Mouse (Mus musculus) heart, embryonic 11.5 days (tissue): ENCODE measurements around the gene Ttc29. TPM values are rescaled to one million over a fixed set of nuclear protein-coding genes. Genes with fewer than 3 reads are reported as not detected.

Experiments
- ATAC-seq: fragments of 200-750 bp; cut with Nextera tagmentation; replicated peaks from 2 replicates; pipeline ENCODE4 v1.8.0; 2017; ENCODE audit warnings: moderate library complexity; ENCODE audit not compliant: insufficient number of reproducible peaks, low FRiP score, low TSS enrichment
- H3K27ac ChIP-seq: fragments of 300-500 bp; sonication (generic); 2 replicates; pipeline ENCODE4 v1.5.1; 2014; ENCODE audit warnings: mild to moderate bottlenecking, low read depth, low read length
- H3K27me3 ChIP-seq: fragments of 300-500 bp; sonication (generic); 2 replicates; pipeline ENCODE4 v1.6.1; 2014; ENCODE audit warnings: mild to moderate bottlenecking, low read length, mixed read lengths; ENCODE audit not compliant: control insufficient read depth, insufficient read depth
- H3K36me3 ChIP-seq: fragments of 300-500 bp; sonication (generic); 2 replicates; pipeline ENCODE4 v1.6.1; 2014; ENCODE audit warnings: mild to moderate bottlenecking, low read length, moderate library complexity, mixed read lengths; ENCODE audit not compliant: control insufficient read depth, insufficient read depth
- H3K4me1 ChIP-seq: fragments of 300-500 bp; sonication (generic); 2 replicates; pipeline ENCODE4 v1.6.1; 2014; ENCODE audit warnings: low read length; ENCODE audit not compliant: control insufficient read depth, insufficient read depth
- H3K4me2 ChIP-seq: fragments of 300-500 bp; sonication (generic); 2 replicates; pipeline ENCODE4 v1.6.1; 2014; ENCODE audit warnings: mild to moderate bottlenecking, moderate library complexity
- H3K4me3 ChIP-seq: fragments of 300-500 bp; sonication (generic); 2 replicates; pipeline ENCODE4 v1.5.1; 2014; ENCODE audit warnings: low read depth, low read length
- H3K9ac ChIP-seq: fragments of 300-500 bp; sonication (generic); 2 replicates; pipeline ENCODE4 v1.6.1; 2014; ENCODE audit warnings: mild to moderate bottlenecking, low read depth, low read length, moderate library complexity
- H3K9me3 ChIP-seq: fragments of 300-500 bp; sonication (generic); replicated peaks from 2 replicates; pipeline ENCODE4 v1.6.1; 2016; ENCODE audit warnings: low read length; ENCODE audit not compliant: control insufficient read depth
- WGBS: fragments of 180-500 bp; shearing (Covaris S2); extraction: QIAGEN DNeasy Blood & Tissue Kit; methylation state at CpG from one replicate; pipeline ENCODE4 v1.1.7; 2014; ENCODE audit not compliant: insufficient replicate concordance; 5-methylcytosine and 5-hydroxymethylcytosine counted together
- polyA plus RNA-seq: library from polyadenylated mRNA; unstranded; fragments of >200 nt; fragmentation: Nextera tagmentation; extraction: Ambion mirVana; gene quantifications from 2 replicates; pipeline ENCODE4 v1.2.1, GENCODE M21; 2014

Gene Ttc29
- polyA plus RNA-seq, 1 experiment from 2014 or later: not detected

- no peak overlapping the region for H3K4me3 ChIP-seq
- peaks cover 29% of the 10 kb centered on the region for H3K27me3 ChIP-seq
- H3K36me3 ChIP-seq: no peaks in the 10 kb centered on the region
- peaks cover 4% of the 10 kb centered on the region; the same call in 1 of the 2 replicates for H3K4me1 ChIP-seq
- WGBS: 24% methylated on average over 4 of the region's 4 CpGs
- no peak for ATAC-seq
- no peak overlapping the region for H3K27ac ChIP-seq
- H3K4me2 ChIP-seq: peak overlapping the region; percentile 82
- no peaks in the 10 kb centered on the region for H3K9me3 ChIP-seq
- no peak overlapping the region for H3K9ac ChIP-seq
Observed at GRCm38 (mm10) chr8:78419272-78419671, 206.2 kb downstream of the Ttc29 start.

GRCm38 (mm10) chr8:78420101-78420503, 207.0 kb downstream of the Ttc29 start:
- Histone ChIP-seq H3K9me3 (no peaks in the 10 kb centered on the region), H3K4me2 (peak overlapping the region; percentile 82), H3K36me3 (no peaks in the 10 kb centered on the region), H3K27ac (no peak overlapping the region), H3K27me3 (peaks cover 35% of the 10 kb centered on the region), H3K4me1 (peaks cover 4% of the 10 kb centered on the region; the same call in 1 of the 2 replicates), H3K4me3 (peak overlapping the region; percentile 39), H3K9ac (no peak overlapping the region)
- no peak for ATAC-seq
- under 1% methylated on average over 19 of the region's 19 CpGs for whole genome bisulfite sequencing

- no peak for ATAC-seq
Observed at GRCm38 (mm10) chr8:78423937-78424336, 210.8 kb downstream of the Ttc29 start.

GRCm38 (mm10) chr8:78426455-78426854, 213.4 kb downstream of the Ttc29 start:
- WGBS: 3% methylated on average over 10 of the region's 10 CpGs
- Histone ChIP-seq H3K4me1 (no peaks in the 10 kb centered on the region), H3K9me3 (no peaks in the 10 kb centered on the region), H3K36me3 (no peaks in the 10 kb centered on the region), H3K9ac (no peak overlapping the region), H3K27me3 (peaks cover 67% of the 10 kb centered on the region), H3K4me3 (no peak overlapping the region), H3K4me2 (no peak overlapping the region), H3K27ac (no peak overlapping the region)
- no peak for ATAC-seq

More at GRCm38 (mm10) chr8:78423937-78424336, 210.8 kb downstream of the Ttc29 start:
- 0% methylated on average over 1 of the region's 1 CpGs for WGBS
- Histone ChIP-seq H3K36me3 (no peaks in the 10 kb centered on the region), H3K4me3 (no peak overlapping the region), H3K9ac (no peak overlapping the region), H3K4me2 (no peak overlapping the region), H3K27me3 (peaks cover 66% of the 10 kb centered on the region), H3K4me1 (peaks cover 4% of the 10 kb centered on the region; the same call in 1 of the 2 replicates), H3K9me3 (no peaks in the 10 kb centered on the region), H3K27ac (no peak overlapping the region)

- Histone ChIP-seq H3K4me1 (no peaks in the 10 kb centered on the region), H3K36me3 (no peaks in the 10 kb centered on the region), H3K9me3 (no peaks in the 10 kb centered on the region), H3K27me3 (peaks cover 74% of the 10 kb centered on the region), H3K9ac (no peak overlapping the region), H3K27ac (no peak overlapping the region), H3K4me2 (no peak overlapping the region), H3K4me3 (no peak overlapping the region)
- 2% methylated on average over 32 of the region's 32 CpGs for WGBS
- ATAC-seq: no peak
Observed at GRCm38 (mm10) chr8:78426875-78427768, 214.0 kb downstream of the Ttc29 start.

GRCm38 (mm10) chr8:78427769-78428130, 214.7 kb downstream of the Ttc29 start:
- H3K9ac ChIP-seq: no peak overlapping the region
- WGBS: 5% methylated on average over 8 of the region's 8 CpGs
- ATAC-seq: no peak
- peaks cover 75% of the 10 kb centered on the region for H3K27me3 ChIP-seq
- no peaks in the 10 kb centered on the region for H3K4me1 ChIP-seq
- no peak overlapping the region for H3K4me2 ChIP-seq
- no peak overlapping the region for H3K27ac ChIP-seq
- H3K36me3 ChIP-seq: no peaks in the 10 kb centered on the region
- H3K9me3 ChIP-seq: no peaks in the 10 kb centered on the region
- no peak overlapping the region for H3K4me3 ChIP-seq

GRCm38 (mm10) chr8:78428148-78428547, 215.1 kb downstream of the Ttc29 start:
- H3K4me2 ChIP-seq: no peak overlapping the region
- no peaks in the 10 kb centered on the region for H3K4me1 ChIP-seq
- no peak for ATAC-seq
- H3K27ac ChIP-seq: no peak overlapping the region
- no peaks in the 10 kb centered on the region for H3K36me3 ChIP-seq
- no peak overlapping the region for H3K9ac ChIP-seq
- WGBS: 9% methylated on average over 11 of the region's 11 CpGs
- no peaks in the 10 kb centered on the region for H3K9me3 ChIP-seq
- H3K4me3 ChIP-seq: no peak overlapping the region
- H3K27me3 ChIP-seq: peaks cover 72% of the 10 kb centered on the region

- H3K4me1 ChIP-seq: peaks cover 3% of the 10 kb centered on the region; the same call in 1 of the 2 replicates
- no peak overlapping the region for H3K4me3 ChIP-seq
- no peak for ATAC-seq
- H3K36me3 ChIP-seq: no peaks in the 10 kb centered on the region
- peaks cover 75% of the 10 kb centered on the region for H3K27me3 ChIP-seq
- no peak overlapping the region for H3K27ac ChIP-seq
- no peaks in the 10 kb centered on the region for H3K9me3 ChIP-seq
- H3K9ac ChIP-seq: no peak overlapping the region
- no peak overlapping the region for H3K4me2 ChIP-seq
- WGBS: 5% methylated on average over 4 of the region's 4 CpGs
Observed at GRCm38 (mm10) chr8:78431356-78431755, 218.3 kb downstream of the Ttc29 start.
